Mouse (Mus musculus) kidney, adult 2 months (tissue): ENCODE data around the gene Ghrhr.

Experiments
- CTCF ChIP-seq: fragments of 200-500 bp; conservative IDR thresholded peaks from 2 replicates; pipeline ENCODE4 v1.5.1; 2011; ENCODE audit warnings: low read depth, mild to moderate bottlenecking, control low read depth, low read length, moderate library complexity, mixed read lengths; ENCODE audit not compliant: insufficient read depth, insufficient read length
- POLR2A ChIP-seq: fragments of 200-500 bp; IDR thresholded peaks from one replicate; pipeline ENCODE4 v1.6.1; 2011; ENCODE audit warnings: low read depth, low read length, control low read depth

GRCm38 (mm10) chr6:55357636-55358031 is 18.5 kb upstream of the Ghrhr start:
- TF ChIP-seq POLR2A (no peak), CTCF (no peak)
